Mouse (Mus musculus) gastrocnemius, adult 2 months (tissue): ENCODE measurements around the gene Krt73. TPM values are rescaled to one million over a fixed set of nuclear protein-coding genes. Genes with fewer than 3 reads are reported as not detected.
A peak's percentile ranks its signal among the peaks of the same experiment; 100 is the strongest.

Experiments used
- DNase-seq: peaks from one replicate; pipeline ENCODE4 v3.0.0; 2022
- H3K27ac ChIP-seq: fragments of 200-600 bp; 2 replicates; pipeline ENCODE4 v1.8.1; 2022; ENCODE audit warnings: mild to moderate bottlenecking
- H3K4me3 ChIP-seq: fragments of 200-600 bp; 2 replicates; pipeline ENCODE4 v1.8.1; 2022; ENCODE audit warnings: mild to moderate bottlenecking, moderate library complexity
- CTCF ChIP-seq: fragments of 200-600 bp; IDR thresholded peaks from 2 replicates; pipeline ENCODE4 v1.8.1; 2022; ENCODE audit warnings: antibody characterized with exemption, mild to moderate bottlenecking, moderate library complexity
- intact Hi-C: fragments of 180-260 bp; cut with DNase I; formaldehyde crosslinking; loops from one replicate; pipeline ENCODE4 v1.15.1; 2025
- total RNA-seq, 2 experiments: library from RNA; stranded (reverse); gene quantifications; 2 replicates each; pipeline ENCODE4 v1.2.3; 2021

Gene Krt73
- total RNA-seq, 2 experiments from 2014 or later: not detected

GRCm38 (mm10) chr15:101772711-101773081 is 29.4 kb downstream of the Krt73 start:
- TF ChIP-seq CTCF: peak; percentile 93
- DNase-seq: peak; percentile 85
- intact Hi-C loops: loop anchor here (1.0 to 5.0 kb wide), 5 partner anchors 201 to 435 kb away; no protein-coding TSS in a partner anchor
- no peak overlapping the region for H3K4me3 ChIP-seq
- H3K27ac ChIP-seq: no peak overlapping the region

GRCm38 (mm10) chr15:101772080-101772710 is 30.0 kb downstream of the Krt73 start:
- Histone ChIP-seq H3K27ac (no peak overlapping the region), H3K4me3 (no peak overlapping the region)
- intact Hi-C loops: loop anchor here (1.0 to 5.0 kb wide), 5 partner anchors 201 to 435 kb away; no protein-coding TSS in a partner anchor
- 0 out of 2 replicates have a peak, but pooled peaks have one; percentile 21 for TF ChIP-seq CTCF
- no peak for DNase-seq

GRCm38 (mm10) chr15:101770226-101770625 is 31.9 kb downstream of the Krt73 start:
- no peak for DNase-seq
- no peak for TF ChIP-seq CTCF
- intact Hi-C loops: loop anchor here (5.0 kb wide), 2 partner anchors 297 to 433 kb away; no protein-coding TSS in a partner anchor
- no peak overlapping the region for H3K27ac ChIP-seq
- no peak overlapping the region for H3K4me3 ChIP-seq

Other genes starting within 250 kb of the Krt73 start
- not detected for gene Krt90, start 239.4 kb downstream of the Krt73 start, total RNA-seq
- not detected for gene Krt75, start 228.4 kb downstream of the Krt73 start, total RNA-seq
- gene Gm5414, start 174.2 kb downstream of the Krt73 start, total RNA-seq: not detected
- not detected for gene Gm5478, start 155.0 kb downstream of the Krt73 start, total RNA-seq
- not detected for gene Krt6b, start 122.1 kb downstream of the Krt73 start, total RNA-seq
- not detected for gene Krt6a, start 108.0 kb downstream of the Krt73 start, total RNA-seq
- not detected for gene Krt5, start 89.4 kb downstream of the Krt73 start, total RNA-seq
- gene Krt71, start 59.2 kb downstream of the Krt73 start, total RNA-seq: not detected
- not detected for gene Krt72, start 15.9 kb downstream of the Krt73 start, total RNA-seq
- gene Krt2, start 15.8 kb upstream of the Krt73 start, total RNA-seq: not detected
- not detected for gene Krt1, start 48.4 kb upstream of the Krt73 start, total RNA-seq
- not detected for gene Krt77, start 67.4 kb upstream of the Krt73 start, total RNA-seq
- gene Krt76, start 90.6 kb upstream of the Krt73 start, total RNA-seq: not detected
- not detected for gene Krt4, start 122.4 kb upstream of the Krt73 start, total RNA-seq
- not detected for gene Krt79, start 138.0 kb upstream of the Krt73 start, total RNA-seq
- gene Krt78, start 151.9 kb upstream of the Krt73 start, total RNA-seq: not detected
- not detected for gene Krt8, start 202.1 kb upstream of the Krt73 start, total RNA-seq
- under 1 TPM in 1 of 2 experiments, not detected in 1; 0.33 TPM for gene Krt18, start 225.8 kb upstream of the Krt73 start, total RNA-seq